Mouse (Mus musculus) CH12F3 (cell line): ENCODE measurements around the gene Tank.

Experiments
- in situ Hi-C: fragments of 300-500 bp; cut with MboI; formaldehyde crosslinking; loops from 2 replicates; pipeline ENCODE4 v1.14.3; 2020; ENCODE audit warnings: low sequenced_read_pairs

Gene Tank

GRCm38 (mm10) chr2:61580091-61580490 is 1.7 kb downstream of the Tank start:
- in situ Hi-C loops = no loop called here

DNA sequence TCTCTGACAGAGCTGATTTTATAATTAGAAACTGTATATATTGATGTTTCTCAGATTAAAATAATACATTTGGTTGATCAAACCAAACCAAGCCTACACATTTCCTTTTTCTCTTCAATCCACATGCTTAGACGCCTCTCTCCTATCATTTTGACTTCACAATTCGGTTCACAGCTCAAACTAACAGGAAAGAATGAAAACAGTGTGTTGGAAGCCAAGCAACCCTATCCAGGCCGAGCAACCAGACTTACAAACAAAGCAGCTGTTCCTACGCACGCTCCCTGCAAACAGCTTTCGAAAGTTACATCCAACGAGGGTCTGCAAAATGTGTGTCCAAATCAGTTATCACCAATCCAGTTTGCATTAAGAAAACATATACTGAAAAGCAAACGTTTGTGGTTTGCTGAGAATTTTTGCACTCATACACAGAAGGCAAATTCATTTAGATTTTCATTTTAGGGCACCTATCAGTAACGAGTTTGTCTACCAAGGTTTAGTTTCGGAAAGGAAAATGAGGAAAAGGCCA is 2.2 kb downstream of the Tank start:
- in situ Hi-C loops = no loop called here

GRCm38 (mm10) chr2:61582578-61583315 is 4.4 kb downstream of the Tank start:
- in situ Hi-C loops = no loop called here

DNA sequence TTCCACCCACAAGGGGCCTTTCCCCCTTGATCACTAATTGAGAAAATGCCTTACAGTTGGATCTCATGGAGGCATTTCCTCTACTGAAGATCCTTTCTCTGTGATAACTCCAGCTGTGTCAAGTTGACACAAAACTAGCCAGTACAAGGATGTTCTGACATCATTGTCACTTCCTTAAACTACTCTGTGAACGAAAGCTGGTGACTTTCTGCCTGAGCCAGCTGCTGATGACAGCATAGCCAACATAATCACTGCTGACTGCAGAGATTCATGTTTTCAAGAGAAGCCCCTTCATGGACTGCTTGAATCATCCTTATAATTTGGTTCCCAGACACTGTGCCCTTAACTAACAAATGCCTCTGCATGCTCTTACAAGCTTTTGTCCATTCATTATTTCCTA is 7.1 kb downstream of the Tank start:
- in situ Hi-C loops = no loop called here

GRCm38 (mm10) chr2:61586166-61586565 is 7.8 kb downstream of the Tank start:
- in situ Hi-C loops = no loop called here

DNA sequence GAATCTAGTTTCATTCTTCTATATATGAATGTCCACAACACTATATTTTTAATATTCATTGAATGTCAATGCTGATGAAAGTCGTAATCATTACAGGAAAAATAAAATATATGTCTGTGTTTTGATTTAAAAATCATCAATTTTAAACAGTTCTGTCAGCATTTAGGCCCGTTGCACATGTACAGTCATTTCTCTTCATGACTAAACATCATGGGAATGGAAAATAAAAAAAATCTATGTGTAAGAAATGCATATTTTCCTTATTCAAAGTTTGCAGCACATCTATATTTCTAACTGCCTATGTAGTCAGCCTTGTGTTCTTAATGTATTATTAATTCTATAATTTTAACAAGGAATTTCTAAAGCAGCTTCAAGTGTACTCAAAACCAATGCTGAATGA is 12.4 kb downstream of the Tank start:
- in situ Hi-C loops = no loop called here

DNA sequence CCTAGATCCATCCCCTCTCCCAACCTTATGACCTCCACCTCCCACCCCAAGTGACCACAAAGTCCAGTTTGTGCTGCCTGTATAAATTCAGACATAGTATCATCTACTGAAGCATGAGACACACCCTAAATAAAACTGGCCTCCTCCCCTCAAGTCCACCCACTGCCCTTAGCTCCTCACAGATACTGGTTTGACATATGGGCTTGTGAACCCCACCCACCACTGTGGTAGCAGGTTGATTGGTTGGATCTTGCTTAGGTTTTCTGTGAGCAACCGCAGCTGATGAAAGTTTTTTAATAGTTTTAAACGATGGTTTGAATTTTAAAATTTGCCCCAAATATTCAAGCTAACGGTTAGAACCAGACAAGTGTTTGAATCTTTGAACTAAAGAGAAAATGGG is 13.7 kb downstream of the Tank start:
- in situ Hi-C loops = no loop called here

GRCm38 (mm10) chr2:61592699-61593029 is 14.3 kb downstream of the Tank start:
- in situ Hi-C loops = no loop called here

GRCm38 (mm10) chr2:61593030-61593811 is 14.8 kb downstream of the Tank start:
- in situ Hi-C loops = no loop called here

DNA sequence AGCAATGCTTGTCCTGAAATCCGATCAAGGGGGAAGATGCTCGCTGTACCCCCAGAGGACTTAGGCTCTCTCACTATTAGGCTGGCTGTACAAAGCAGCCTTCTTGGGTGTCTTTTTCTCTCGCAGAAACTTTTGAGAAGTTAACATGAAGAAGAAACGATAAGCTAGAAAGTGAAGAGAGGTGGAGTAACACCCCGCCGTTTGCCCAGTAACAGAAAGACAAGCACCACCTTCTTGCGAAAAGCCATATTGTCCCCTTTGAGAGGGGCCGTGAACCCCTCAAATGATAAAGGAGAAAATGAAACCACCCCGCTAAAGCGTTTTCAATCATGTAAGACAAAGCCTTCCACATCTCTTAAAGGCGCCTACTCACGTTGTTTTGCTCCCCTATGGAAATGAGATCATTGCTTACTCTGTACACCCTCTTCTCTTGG is 15.5 kb downstream of the Tank start:
- in situ Hi-C loops = no loop called here

- in situ Hi-C loops = no loop called here
These were observed 21.3 kb downstream of the Tank start for GRCm38 (mm10) chr2:61599730-61600129.

GRCm38 (mm10) chr2:61603461-61603860 is 25.1 kb downstream of the Tank start:
- in situ Hi-C loops = no loop called here

DNA sequence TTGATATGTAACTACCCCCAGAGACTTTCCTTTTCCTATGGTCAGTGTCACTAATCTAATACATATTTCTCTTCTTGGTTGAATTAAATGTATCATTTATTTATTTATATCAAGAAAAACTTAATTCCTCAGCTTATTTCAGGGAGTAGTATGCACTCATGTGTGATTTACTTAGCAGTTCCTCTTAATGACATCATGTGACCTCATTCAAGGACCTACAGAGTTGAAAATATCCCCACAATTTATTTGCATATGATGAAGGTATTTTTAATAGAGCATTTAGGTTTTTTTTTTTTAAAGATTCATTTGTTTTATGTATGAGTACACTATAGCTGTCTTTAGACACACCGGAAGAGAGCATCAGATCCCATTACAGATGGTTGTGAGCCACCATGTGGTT is 28.6 kb downstream of the Tank start:
- in situ Hi-C loops = no loop called here

DNA sequence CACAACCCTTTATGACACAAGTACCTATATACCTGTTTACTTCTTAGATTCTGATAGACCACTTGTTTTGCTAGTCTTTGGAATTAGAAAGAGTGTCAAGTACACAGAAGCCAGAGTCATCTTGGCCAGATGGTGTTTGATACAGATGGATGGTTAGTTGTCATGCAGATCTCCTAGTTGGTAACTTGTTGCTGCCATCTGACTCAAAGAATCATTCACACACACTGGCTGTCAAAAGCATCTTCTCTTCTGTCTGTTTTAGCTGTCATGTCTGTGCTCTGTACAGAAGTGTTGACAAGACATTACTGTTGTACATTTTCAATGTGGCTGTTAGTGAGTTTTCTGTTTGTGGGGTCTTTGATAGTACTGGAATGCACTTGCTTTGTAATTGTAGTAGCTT is 45.6 kb downstream of the Tank start:
- in situ Hi-C loops = no loop called here

DNA sequence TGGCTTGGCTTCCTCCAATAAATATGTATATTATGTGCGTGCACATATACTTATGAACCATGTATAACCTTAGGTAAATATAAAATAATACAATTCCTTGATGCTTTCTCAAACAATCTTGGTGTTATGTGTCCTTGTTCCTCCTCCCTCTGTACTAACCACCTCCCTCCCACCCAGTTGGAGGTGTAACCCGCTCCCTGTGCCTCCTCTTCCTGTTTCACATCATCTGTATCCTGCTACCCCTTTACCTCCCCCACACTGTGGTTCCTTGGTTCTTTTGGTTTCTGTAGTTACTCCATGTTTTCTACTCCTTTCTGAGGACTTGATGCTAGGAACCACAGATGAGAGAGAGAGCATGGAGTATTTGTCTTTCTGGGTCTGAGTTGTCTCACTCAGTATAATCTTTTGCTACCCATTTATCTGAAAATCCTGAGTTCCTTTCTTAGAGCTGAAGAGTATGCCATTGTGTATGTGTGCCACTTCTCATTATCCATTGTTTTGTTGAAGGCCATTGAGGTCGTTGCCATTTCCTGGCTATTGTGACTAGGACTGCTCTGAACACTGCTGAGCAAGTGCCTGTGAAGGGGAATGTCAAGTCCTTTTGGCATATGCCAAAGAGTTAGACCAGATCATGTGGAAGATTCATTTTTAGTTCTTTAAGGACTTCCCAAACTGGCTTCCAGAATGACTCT is 52.6 kb downstream of the Tank start:
- in situ Hi-C loops = loop anchor here (25.0 kb wide), 1 partner anchor 831 kb away; no protein-coding TSS in a partner anchor

GRCm38 (mm10) chr2:61635099-61635498 is 56.7 kb downstream of the Tank start:
- in situ Hi-C loops = loop anchor here (25.0 kb wide), 1 partner anchor 827 kb away; no protein-coding TSS in a partner anchor

DNA sequence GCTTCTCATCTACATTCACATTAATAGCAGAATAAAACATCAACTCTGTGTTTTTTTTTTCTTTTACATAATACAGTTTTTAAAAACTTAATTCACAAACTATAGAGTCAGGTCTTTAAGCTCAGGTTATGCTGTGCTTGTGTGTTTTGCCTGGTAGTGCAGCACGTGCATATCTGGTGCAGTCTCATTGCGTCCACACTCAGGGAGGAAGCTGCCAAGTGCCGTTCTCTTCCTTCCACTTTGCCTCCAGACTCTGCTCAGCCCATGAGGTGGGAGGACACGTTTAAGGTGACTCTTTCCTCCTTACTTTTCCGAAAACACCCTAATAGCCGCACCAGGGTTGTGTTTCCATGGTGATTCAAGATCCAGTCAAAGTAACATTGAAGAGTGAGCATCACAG is 59.8 kb downstream of the Tank start:
- in situ Hi-C loops = loop anchor here (25.0 kb wide), 1 partner anchor 824 kb away; no protein-coding TSS in a partner anchor

- in situ Hi-C loops = loop anchor here (25.0 kb wide), 1 partner anchor 820 kb away; no protein-coding TSS in a partner anchor
These were observed 64.3 kb downstream of the Tank start for GRCm38 (mm10) chr2:61642452-61643368.

DNA sequence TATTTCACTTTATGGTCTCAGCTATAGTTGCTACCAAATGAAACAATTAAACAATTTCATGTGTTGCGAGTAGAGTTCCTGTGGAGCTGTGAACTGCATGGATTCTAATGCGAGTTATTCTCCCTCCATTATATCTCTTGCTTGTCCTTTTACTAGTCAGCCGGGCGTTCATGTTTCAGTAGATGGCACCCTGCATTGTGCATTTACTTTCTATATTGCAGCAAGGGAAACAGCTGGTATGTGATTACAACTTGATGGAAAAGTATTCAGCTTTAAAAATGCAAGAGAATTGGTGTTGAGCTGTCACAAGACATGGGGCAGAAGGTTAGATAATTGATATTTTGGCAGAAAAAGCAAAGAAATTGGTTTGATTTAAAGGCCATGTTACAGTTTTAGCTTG is 72.8 kb downstream of the Tank start:
- in situ Hi-C loops = no loop called here

DNA sequence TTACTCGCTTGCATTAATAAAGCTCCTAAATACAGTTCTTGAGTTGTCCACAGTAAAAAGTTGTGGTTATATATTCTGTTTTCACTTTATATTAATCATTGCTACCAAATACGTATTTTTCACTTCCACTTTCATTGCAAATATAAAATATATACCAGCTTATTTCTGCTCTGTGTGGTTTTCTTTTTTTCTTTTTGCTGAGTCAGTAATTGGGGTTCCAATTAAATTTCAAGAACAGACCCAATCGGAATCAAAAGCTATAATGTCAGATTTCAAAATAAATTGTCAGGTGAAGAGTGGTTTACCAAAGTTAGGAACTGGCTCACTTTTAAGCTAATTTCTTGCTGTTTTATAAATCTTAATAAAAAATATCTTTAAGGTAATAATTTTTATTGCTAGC is 73.3 kb downstream of the Tank start:
- in situ Hi-C loops = no loop called here
